Mouse (Mus musculus) CH12.LX (cell line): ENCODE data around the gene Trim13. TPM values are rescaled to one million over a fixed set of nuclear protein-coding genes. Genes with fewer than 3 reads are reported as not detected.

Source experiments
- DNase-seq: peaks from one replicate; pipeline ENCODE4 v3.0.0-alpha.2; 2013; ENCODE audit errors: extremely low read depth
- H3K27ac ChIP-seq: 2 replicates; pipeline ENCODE4 v1.5.1; 2012; ENCODE audit warnings: low read depth, mild to moderate bottlenecking, control low read depth, moderate library complexity; ENCODE audit not compliant: insufficient read depth
- H3K27me3 ChIP-seq: replicated peaks from 2 replicates; pipeline ENCODE3; 2012; ENCODE audit warnings: inconsistent platforms
- H3K36me3 ChIP-seq, 2 experiments: replicated peaks in 1 of 2; 2 replicates each; pipeline versions ENCODE3 to v1.6.1; 2012; ENCODE audit warnings: inconsistent platforms in 1 of 2, low read length in 1 of 2, mild to moderate bottlenecking in 1 of 2, mixed read lengths in 1 of 2, moderate library complexity in 1 of 2; ENCODE audit not compliant: control insufficient read depth in 1 of 2, insufficient read depth in 1 of 2
- H3K4me1 ChIP-seq, 2 experiments: 2 replicates each; pipeline ENCODE4 v1.6.1; 2012; ENCODE audit warnings: inconsistent platforms in 1 of 2, moderate library complexity in 1 of 2; ENCODE audit not compliant: insufficient read depth in 2 of 2, control insufficient read depth in 1 of 2
- H3K4me2 ChIP-seq: 2 replicates; pipeline ENCODE4 v1.6.1; 2012; ENCODE audit warnings: low read depth, mild to moderate bottlenecking, control low read depth; ENCODE audit not compliant: poor library complexity, insufficient read depth, severe bottlenecking
- H3K4me3 ChIP-seq, 3 experiments: fragments of 150-350 bp in 1 of 3; sonication (generic) in 1 of 3; replicated peaks in 1 of 3; 2 replicates each; pipeline versions ENCODE3 to v1.5.1; 2011 to 2012; ENCODE audit warnings: low read depth in 2 of 3, low read length in 2 of 3, mild to moderate bottlenecking in 2 of 3, moderate library complexity in 2 of 3, control low read depth in 1 of 3, improper control_type of control experiment in 1 of 3, inconsistent platforms in 1 of 3, mixed read lengths in 1 of 3; ENCODE audit not compliant: poor library complexity in 1 of 3
- H3K79me2 ChIP-seq: replicated peaks from 2 replicates; pipeline ENCODE4 v1.6.1; 2012; ENCODE audit warnings: mild to moderate bottlenecking, moderate library complexity; ENCODE audit not compliant: control insufficient read depth, poor library complexity, insufficient read depth, severe bottlenecking; ENCODE audit errors: extremely low read depth
- H3K9ac ChIP-seq: 2 replicates; pipeline ENCODE4 v1.6.1; 2012; ENCODE audit warnings: low read depth, mild to moderate bottlenecking, control low read depth, moderate library complexity; ENCODE audit not compliant: insufficient read depth
- H3K9me3 ChIP-seq: replicated peaks from 2 replicates; pipeline ENCODE3; 2012; ENCODE audit warnings: low read length, inconsistent platforms, mixed read lengths
- BHLHE40 ChIP-seq: IDR thresholded peaks from 2 replicates; pipeline ENCODE4 v1.6.1; 2011; ENCODE audit warnings: mild to moderate bottlenecking, low read depth, low read length, improper control_type of control experiment
- CHD2 ChIP-seq: IDR thresholded peaks from 2 replicates; pipeline ENCODE4 v1.6.1; 2011; ENCODE audit warnings: low read length, improper control_type of control experiment
- CTCF ChIP-seq, 2 experiments: IDR thresholded peaks in 1 of 2; conservative IDR thresholded peaks in 1 of 2; 2 replicates each; pipeline ENCODE4 v1.5.1; 2011 to 2012; ENCODE audit warnings: low read depth in 2 of 2, low read length in 2 of 2, improper control_type of control experiment in 1 of 2, inconsistent platforms in 1 of 2, mild to moderate bottlenecking in 1 of 2, moderate library complexity in 1 of 2
- E2F4 ChIP-seq: IDR thresholded peaks from 2 replicates; pipeline ENCODE4 v1.6.1; 2011; ENCODE audit warnings: low read depth, low read length, improper control_type of control experiment; ENCODE audit not compliant: insufficient replicate concordance
- EP300 ChIP-seq: IDR thresholded peaks from 2 replicates; pipeline ENCODE4 v1.6.1; 2011; ENCODE audit warnings: low read length, improper control_type of control experiment
- ETS1 ChIP-seq: conservative IDR thresholded peaks from 2 replicates; pipeline ENCODE4 v1.6.1; 2012; ENCODE audit warnings: low read depth, mild to moderate bottlenecking, inconsistent platforms, low read length, improper control_type of control experiment, moderate library complexity
- GABPA ChIP-seq: IDR thresholded peaks from 2 replicates; pipeline ENCODE4 v1.6.1; 2012; ENCODE audit warnings: low read depth, low read length, improper control_type of control experiment, inconsistent platforms; ENCODE audit not compliant: insufficient replicate concordance
- JUN ChIP-seq: IDR thresholded peaks from 2 replicates; pipeline ENCODE4 v1.6.1; 2011; ENCODE audit warnings: low read depth, mild to moderate bottlenecking, low read length, improper control_type of control experiment, moderate library complexity; ENCODE audit not compliant: insufficient read depth
- JUND ChIP-seq: conservative IDR thresholded peaks from 2 replicates; pipeline ENCODE4 v1.6.1; 2011; ENCODE audit warnings: low read depth, low read length, improper control_type of control experiment
- KAT2A ChIP-seq: IDR thresholded peaks from 2 replicates; pipeline ENCODE4 v1.6.1; 2012; ENCODE audit warnings: low read length, improper control_type of control experiment, inconsistent platforms; ENCODE audit not compliant: insufficient replicate concordance
- MAX ChIP-seq: IDR thresholded peaks from 2 replicates; pipeline ENCODE4 v1.6.1; 2011; ENCODE audit warnings: low read length, improper control_type of control experiment
- MEF2A ChIP-seq: IDR thresholded peaks from 2 replicates; pipeline ENCODE4 v1.6.1; 2014; ENCODE audit warnings: low read depth, mild to moderate bottlenecking, inconsistent platforms, low read length, improper control_type of control experiment, borderline replicate concordance
- NRF1 ChIP-seq: IDR thresholded peaks from 2 replicates; pipeline ENCODE4 v1.6.1; 2014; ENCODE audit warnings: low read depth, mild to moderate bottlenecking, inconsistent platforms, low read length, improper control_type of control experiment, moderate library complexity
- RAD21 ChIP-seq: IDR thresholded peaks from 2 replicates; pipeline ENCODE4 v1.6.1; 2011; ENCODE audit warnings: low read depth, mild to moderate bottlenecking, low read length, improper control_type of control experiment, moderate library complexity
- RCOR1 ChIP-seq: conservative IDR thresholded peaks from 2 replicates; pipeline ENCODE4 v1.6.1; 2012; ENCODE audit warnings: low read depth, mild to moderate bottlenecking, inconsistent platforms, low read length, improper control_type of control experiment
- SMC3 ChIP-seq: IDR thresholded peaks from 2 replicates; pipeline ENCODE4 v1.6.1; 2011; ENCODE audit warnings: low read depth, low read length, improper control_type of control experiment
- TCF12 ChIP-seq: IDR thresholded peaks from 2 replicates; pipeline ENCODE4 v1.6.1; 2014; ENCODE audit warnings: low read depth, mild to moderate bottlenecking, inconsistent platforms, low read length, improper control_type of control experiment
- USF2 ChIP-seq: conservative IDR thresholded peaks from 2 replicates; pipeline ENCODE4 v1.6.1; 2011; ENCODE audit warnings: low read depth, low read length, improper control_type of control experiment
- ZNF384 ChIP-seq: IDR thresholded peaks from 2 replicates; pipeline ENCODE4 v1.6.1; 2012; ENCODE audit warnings: low read depth, low read length, improper control_type of control experiment, inconsistent platforms
- dilution Hi-C: fragments of 300-500 bp; cut with MboI; formaldehyde crosslinking; loops from 2 replicates; pipeline ENCODE4 v1.14.3; 2020; ENCODE audit warnings: low sequenced_read_pairs; ENCODE audit not compliant: extremely low pct_unique_long_range_greater_than_20kb, extremely low pct_ligation_motif_present
- in situ Hi-C: fragments of 300-500 bp; cut with MboI; formaldehyde crosslinking; loops from 3 replicates; pipeline ENCODE4 v1.14.3; 2019; ENCODE audit warnings: low sequenced_read_pairs, low pct_ligation_motif_present, low pct_unique_long_range_greater_than_20kb, mixed read lengths
- polyA plus RNA-seq: library from polyadenylated mRNA; unstranded; fragments of >175 nt; gene quantifications from 2 replicates; pipeline ENCODE4 v1.2.1, GENCODE M21; 2012; ENCODE audit warnings: low read depth; ENCODE audit not compliant: insufficient read length
- total RNA-seq, 2 experiments: library from RNA; depleted of rRNA; stranded (reverse); fragments of 300-350 nt in 1 of 2; fragments of >200 nt in 1 of 2; gene quantifications; 2 replicates each; pipeline ENCODE4 v1.2.3; 2012 to 2014

Gene Trim13
- total and polyA plus RNA-seq, 3 experiments: 3.2 to 7.9 (median 5.7) TPM

DNA sequence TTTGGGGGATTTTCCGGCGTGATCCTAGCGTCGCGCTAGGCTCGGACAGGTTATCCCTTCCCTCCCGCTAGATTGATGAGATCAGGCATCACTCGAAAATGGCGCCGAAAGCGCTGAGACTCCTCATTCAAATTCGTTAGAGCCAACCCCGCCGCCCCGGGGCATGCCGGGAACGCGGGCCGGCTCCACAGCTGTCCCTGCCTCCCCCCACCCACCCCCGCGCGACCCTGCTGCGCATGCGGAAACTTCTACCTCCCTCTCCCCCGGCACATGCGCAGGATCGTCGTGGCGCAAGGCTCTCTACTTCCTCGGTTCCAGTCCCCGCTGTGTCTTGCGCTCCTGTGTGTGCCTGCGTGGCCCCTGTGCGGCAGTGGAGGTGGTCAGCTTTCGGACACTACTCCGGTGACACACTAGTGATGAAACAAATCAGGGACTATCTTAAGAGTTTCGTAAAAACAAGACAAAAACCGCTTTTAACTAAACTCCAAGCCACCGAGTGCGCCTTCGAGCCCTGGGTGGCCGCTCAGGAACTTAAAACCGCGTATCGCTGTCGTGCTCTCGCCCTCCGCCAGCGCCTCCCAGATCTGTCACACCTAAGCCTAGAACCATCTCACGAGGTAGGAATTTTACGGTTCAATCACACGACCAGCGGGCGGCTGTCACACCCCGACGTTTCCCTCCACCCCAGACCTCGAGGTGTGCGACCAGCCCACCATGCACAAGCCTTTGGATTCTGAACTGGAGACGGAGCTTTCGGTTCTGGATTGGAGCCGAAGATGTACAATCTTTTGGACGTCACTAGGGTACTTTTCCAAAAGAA is 50.8 kb downstream of the Trim13 start (continued):
- TF ChIP-seq BHLHE40 (0 out of 2 replicates have a peak, but pooled peaks have one; percentile 40), EP300 (0 out of 2 replicates have a peak, but pooled peaks have one; percentile 14), ETS1 (peak; percentile 62), TCF12 (peak; percentile 74; the same call in 1 of the 2 replicates), JUN (no peak), RCOR1 (peak; percentile 42; the same call in 1 of the 2 replicates), NRF1 (peak; percentile 100), CHD2 (peak; percentile 54; the same call in 1 of the 2 replicates), MEF2A (peak; percentile 59; the same call in 1 of the 2 replicates), KAT2A (peak; percentile 64; the same call in 1 of the 2 replicates), USF2 (no peak)

DNA sequence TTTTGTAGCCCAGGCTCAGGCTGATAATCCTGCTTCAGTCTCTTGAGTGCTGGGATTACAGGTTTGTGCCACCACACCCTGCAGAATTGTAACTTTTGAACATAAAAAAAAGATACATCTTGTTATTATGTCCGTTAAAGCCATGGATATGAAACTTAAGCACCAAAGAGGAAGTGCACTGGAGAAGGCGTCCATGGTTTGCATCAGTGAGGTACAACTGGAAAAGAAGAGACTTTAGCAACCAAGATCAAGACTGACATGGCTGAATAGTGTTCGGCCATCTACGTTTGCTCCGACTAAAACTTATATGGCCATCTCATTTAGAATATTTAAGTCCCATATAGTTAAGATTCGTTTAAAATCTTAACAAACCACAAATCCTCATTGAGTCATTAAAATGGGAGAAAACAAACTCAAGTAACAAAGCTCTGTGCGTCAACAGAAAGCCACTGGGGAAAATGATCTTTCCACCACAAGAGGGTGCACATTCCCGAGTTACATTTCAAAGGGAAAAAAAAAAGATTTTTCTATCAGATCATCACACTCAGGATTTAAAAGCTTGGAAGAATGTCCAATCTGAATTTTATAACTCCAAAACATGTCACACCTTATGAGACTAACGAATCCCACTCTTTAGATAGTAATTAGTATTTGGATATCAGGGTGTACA is 52.4 kb downstream of the Trim13 start:
- Histone ChIP-seq H3K9ac (0 out of 2 replicates have a peak overlapping the region, but pooled peaks have one; percentile 88), H3K9me3 (no peaks in the 10 kb centered on the region), H3K4me1 (peaks cover 0 to 4% of the 10 kb centered on the region in 2 experiments; a peak in 2 of 4 replicates), H3K79me2 (peaks cover 27% of the 10 kb centered on the region), H3K4me2 (peak overlapping the region; percentile 95), H3K27ac (no peak overlapping the region), H3K36me3 (no peaks in the 10 kb centered on the region), H3K27me3 (no peaks in the 10 kb centered on the region), H3K4me3 (no peak overlapping the region)
- TF ChIP-seq GABPA (no peak), SMC3 (peak; percentile 67), TCF12 (no peak), CTCF (conservative IDR thresholded peaks at IDR 0.05 in 1 of 2, IDR thresholded peaks at IDR 0.05 in 1 of 2; ENCODE audit: low read depth in 2 of 2, low read length in 2 of 2) (peak; percentile 21 to 75; a peak in 3 of 4 replicates), RAD21 (peak; percentile 77), ETS1 (no peak), JUND (0 out of 2 replicates have a peak, but pooled peaks have one; percentile 16), MAX (no peak), JUN (no peak), E2F4 (0 out of 2 replicates have a peak, but pooled peaks have one; percentile 31), ZNF384 (peak; percentile 95)
- in situ Hi-C loops: no loop called here
- dilution Hi-C loops: no loop called here
- DNase-seq: peak; percentile 38

Other genes with a start within 250 kb of the Trim13 start
- 3.6 and 3.7 TPM in 2 replicates for gene Ebpl, start 237.8 kb upstream of the Trim13 start, total RNA-seq (2012; rRNA removed)
- gene Ebpl, start 237.8 kb upstream of the Trim13 start, total RNA-seq (2014; rRNA removed): 4.8 TPM in 2 replicates
- 10.2 and 12.9 TPM in 2 replicates for gene Ebpl, start 237.8 kb upstream of the Trim13 start, polyA plus RNA-seq
- 21.3 and 28.2 TPM in 2 replicates for gene Kpna3, start 158.4 kb upstream of the Trim13 start, total RNA-seq (2012; rRNA removed)
- gene Kpna3, start 158.4 kb upstream of the Trim13 start, total RNA-seq (2014; rRNA removed): 75.4 and 83.9 TPM in 2 replicates
- 70.4 and 85.9 TPM in 2 replicates for gene Kpna3, start 158.4 kb upstream of the Trim13 start, polyA plus RNA-seq
- gene Spryd7, start 41.4 kb upstream of the Trim13 start, total RNA-seq (2012; rRNA removed): 10.6 and 11.1 TPM in 2 replicates
- gene Spryd7, start 41.4 kb upstream of the Trim13 start, total RNA-seq (2014; rRNA removed): 23.1 and 24.2 TPM in 2 replicates
- 14.0 and 15.3 TPM in 2 replicates for gene Spryd7, start 41.4 kb upstream of the Trim13 start, polyA plus RNA-seq
- gene Kcnrg, start 9.2 kb downstream of the Trim13 start, total RNA-seq (2012; rRNA removed): not detected in 2 replicates
- 0.12 and 0.26 TPM in 2 replicates for gene Kcnrg, start 9.2 kb downstream of the Trim13 start, total RNA-seq (2014; rRNA removed)
- gene Kcnrg, start 9.2 kb downstream of the Trim13 start, polyA plus RNA-seq: 0.13 TPM in 1 of 2 replicates, not detected in the other